Mouse (Mus musculus): ENCODE measurements around the gene C130050O18Rik. TPM values are rescaled to one million over a fixed set of nuclear protein-coding genes. Genes with fewer than 3 reads are reported as not detected.
"Not testable (repeated sequence)": the region's sequence is repeated elsewhere in the genome, so short reads cannot be mapped to it uniquely, and the experiment has no call there.

Gene C130050O18Rik
- polyA plus RNA-seq, 1 experiment from 2014 or later = 4.6 TPM

DNA sequence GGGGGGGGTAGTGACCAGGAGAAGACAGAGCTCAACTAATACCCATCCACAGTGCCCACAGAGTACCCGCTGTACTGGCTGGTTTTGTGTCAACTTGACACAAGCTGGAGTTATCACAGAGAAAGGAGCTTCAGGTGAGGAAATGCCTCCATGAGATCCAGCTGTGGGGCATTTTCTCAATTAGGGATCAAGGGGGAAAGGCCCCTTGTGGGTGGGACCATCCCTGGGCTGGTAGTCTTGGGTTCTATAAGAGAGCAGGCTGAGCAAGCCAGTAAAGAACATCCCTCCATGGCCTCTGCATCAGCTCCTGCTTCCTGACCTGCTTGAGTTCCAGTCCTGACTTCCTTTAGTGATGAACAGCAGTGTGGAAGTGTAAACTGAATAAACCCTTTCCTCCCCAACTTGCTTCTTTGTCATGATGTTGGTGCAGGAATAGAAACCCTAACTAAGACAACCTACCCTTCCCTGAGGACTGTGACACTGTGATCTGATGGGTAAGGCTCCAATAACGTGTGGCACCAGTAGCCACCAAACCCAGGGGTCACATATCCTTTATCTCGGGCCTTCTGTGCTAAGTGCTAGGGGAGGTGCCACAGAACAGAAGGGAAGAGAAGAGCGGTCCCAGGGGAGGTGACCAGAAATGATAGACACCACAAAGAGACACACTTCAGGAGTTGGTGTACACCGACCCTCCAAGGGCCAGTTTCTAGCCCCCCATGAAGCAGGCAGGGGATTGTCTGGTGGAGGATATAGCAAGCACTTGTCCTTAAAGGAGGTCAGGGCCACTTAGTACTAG is 14.6 kb upstream of the C130050O18Rik start:
- WGBS = 76% methylated on average over 5 of the region's 5 CpGs
- H3K27ac ChIP-seq (replicated peaks); H3K4me3 ChIP-seq (replicated peaks); H3K27me3 ChIP-seq; H3K36me3 ChIP-seq; H3K9ac ChIP-seq; ATAC-seq (ENCODE audit: insufficient number of reproducible peaks, low FRiP score, low TSS enrichment, low read depth); H3K4me2 ChIP-seq (replicated peaks); H3K9me3 ChIP-seq (replicated peaks): not testable (repeated sequence)
- H3K4me1 ChIP-seq = peaks cover 40% of the 10 kb centered on the region

DNA sequence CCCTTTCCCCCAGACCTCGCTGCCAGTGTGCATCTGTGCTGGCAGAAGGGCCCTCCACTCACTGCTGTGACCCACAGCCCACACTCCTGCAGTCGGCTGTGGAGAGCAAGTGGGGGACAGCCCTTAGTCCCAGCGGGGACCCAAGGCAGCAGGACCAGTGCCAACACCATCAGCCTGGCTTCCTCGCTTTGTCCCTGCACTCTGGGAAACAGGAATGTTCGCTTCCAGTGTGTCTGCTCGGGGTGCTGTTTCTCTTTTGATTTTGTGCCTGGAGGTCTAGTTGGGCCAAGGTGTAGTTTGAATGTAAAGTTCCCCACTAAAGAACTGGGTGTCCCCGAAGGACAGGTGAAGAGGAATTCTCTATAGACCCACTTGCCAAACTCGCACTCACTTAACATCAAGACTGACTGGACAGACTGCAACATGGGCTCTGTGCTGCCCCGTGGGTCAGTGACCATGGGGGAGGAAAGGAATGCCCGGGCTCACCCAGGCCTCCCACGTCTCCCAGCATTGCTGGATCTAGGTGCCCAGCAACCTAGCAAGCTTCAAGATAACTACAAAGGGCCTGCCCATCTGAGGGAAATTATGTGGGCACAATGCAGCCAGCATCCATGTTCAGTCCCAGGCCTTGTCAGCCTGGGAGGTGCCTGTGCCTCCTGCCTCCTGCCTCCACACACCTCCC is 13.6 kb upstream of the C130050O18Rik start:
- WGBS = 73% methylated on average over 11 of the region's 11 CpGs
- H3K9ac ChIP-seq = no peak overlapping the region
- H3K27me3 ChIP-seq = no peaks in the 10 kb centered on the region
- H3K4me3 ChIP-seq (replicated peaks) = no peak overlapping the region
- H3K36me3 ChIP-seq = no peaks in the 10 kb centered on the region; the same call in 1 of the 2 replicates
- peaks cover 40% of the 10 kb centered on the region for H3K4me1 ChIP-seq
- no peak overlapping the region for H3K4me2 ChIP-seq (replicated peaks)
- no peaks in the 10 kb centered on the region for H3K9me3 ChIP-seq (replicated peaks)
- no peak for ATAC-seq (ENCODE audit: insufficient number of reproducible peaks, low FRiP score, low TSS enrichment, low read depth)
- no peak overlapping the region for H3K27ac ChIP-seq (replicated peaks)

DNA sequence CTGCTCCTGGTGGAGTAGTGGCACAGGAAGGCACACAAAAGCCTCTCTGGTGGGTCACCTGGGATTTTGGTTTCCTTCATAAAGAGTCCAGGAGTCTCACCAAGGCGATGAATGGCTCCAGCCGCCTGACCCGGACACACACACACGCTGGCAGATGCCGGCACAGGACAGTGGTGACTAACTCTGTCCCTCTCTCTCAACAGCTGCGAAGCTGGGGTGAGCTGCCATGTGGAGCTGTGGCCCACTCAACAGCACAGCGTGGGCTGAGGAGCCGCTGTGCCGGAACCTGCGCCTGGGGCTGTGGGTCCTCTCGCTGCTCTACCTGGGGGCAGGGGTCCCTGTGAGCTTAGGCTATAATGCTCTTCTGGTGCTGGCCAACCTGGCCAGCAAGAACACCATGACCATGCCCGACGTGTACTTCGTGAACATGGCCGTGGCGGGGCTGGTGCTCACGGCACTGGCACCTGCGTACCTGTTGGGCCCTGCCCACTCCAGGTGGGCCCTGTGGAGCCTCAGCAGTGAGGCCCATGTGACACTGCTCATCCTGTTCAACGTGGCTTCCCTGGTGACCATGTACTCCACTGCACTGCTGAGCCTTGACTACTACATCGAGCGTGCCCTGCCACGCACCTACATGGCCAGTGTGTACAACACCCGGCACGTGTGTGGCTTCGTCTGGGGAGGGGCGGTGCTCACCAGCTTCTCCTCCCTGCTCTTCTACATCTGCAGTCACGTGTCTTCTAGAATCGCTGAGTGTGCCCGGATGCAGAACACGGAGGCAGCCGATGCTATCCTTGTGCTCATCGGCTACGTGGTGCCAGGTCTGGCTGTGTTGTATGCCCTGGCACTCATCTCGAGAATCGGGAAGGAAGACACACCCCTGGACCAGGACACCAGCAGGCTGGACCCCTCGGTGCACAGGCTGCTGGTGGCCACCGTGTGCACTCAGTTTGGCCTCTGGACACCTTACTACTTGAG is 12.6 kb upstream of the C130050O18Rik start:
- peaks cover 38% of the 10 kb centered on the region for H3K4me1 ChIP-seq
- no peak for ATAC-seq (ENCODE audit: insufficient number of reproducible peaks, low FRiP score, low TSS enrichment, low read depth)
- no peaks in the 10 kb centered on the region for H3K27me3 ChIP-seq
- no peak overlapping the region for H3K27ac ChIP-seq (replicated peaks)
- no peak overlapping the region for H3K9ac ChIP-seq
- H3K4me2 ChIP-seq (replicated peaks) = no peak overlapping the region
- H3K9me3 ChIP-seq (replicated peaks) = no peaks in the 10 kb centered on the region
- no peak overlapping the region for H3K4me3 ChIP-seq (replicated peaks)
- no peaks in the 10 kb centered on the region; the same call in 1 of the 2 replicates for H3K36me3 ChIP-seq
- 91% methylated on average over 37 of the region's 37 CpGs for WGBS

DNA sequence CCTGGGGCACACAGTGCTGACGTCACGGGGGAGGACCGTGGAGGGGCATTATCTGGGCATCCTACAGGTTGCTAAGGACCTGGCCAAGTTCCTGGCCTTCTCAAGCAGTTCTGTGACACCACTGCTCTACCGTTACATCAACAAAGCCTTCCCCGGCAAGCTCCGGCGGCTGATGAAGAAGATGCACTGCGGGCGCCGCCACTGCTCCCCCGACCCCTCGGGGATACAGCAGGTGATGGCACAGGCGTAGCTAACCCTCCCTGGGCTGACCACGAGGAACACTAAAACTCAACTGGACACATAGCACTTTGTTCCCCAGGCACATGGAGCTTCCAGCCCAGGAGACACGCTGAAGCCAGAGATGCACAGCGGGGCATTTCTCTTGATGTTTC is 11.9 kb upstream of the C130050O18Rik start:
- Histone ChIP-seq H3K4me1 (peaks cover 34% of the 10 kb centered on the region), H3K4me2 (replicated peaks) (no peak overlapping the region), H3K9ac (no peak overlapping the region), H3K4me3 (replicated peaks) (no peak overlapping the region), H3K27ac (replicated peaks) (no peak overlapping the region), H3K9me3 (replicated peaks) (no peaks in the 10 kb centered on the region), H3K36me3 (no peaks in the 10 kb centered on the region; the same call in 1 of the 2 replicates), H3K27me3 (no peaks in the 10 kb centered on the region)
- ATAC-seq (ENCODE audit: insufficient number of reproducible peaks, low FRiP score, low TSS enrichment, low read depth) = no peak
- 87% methylated on average over 16 of the region's 16 CpGs for WGBS

DNA sequence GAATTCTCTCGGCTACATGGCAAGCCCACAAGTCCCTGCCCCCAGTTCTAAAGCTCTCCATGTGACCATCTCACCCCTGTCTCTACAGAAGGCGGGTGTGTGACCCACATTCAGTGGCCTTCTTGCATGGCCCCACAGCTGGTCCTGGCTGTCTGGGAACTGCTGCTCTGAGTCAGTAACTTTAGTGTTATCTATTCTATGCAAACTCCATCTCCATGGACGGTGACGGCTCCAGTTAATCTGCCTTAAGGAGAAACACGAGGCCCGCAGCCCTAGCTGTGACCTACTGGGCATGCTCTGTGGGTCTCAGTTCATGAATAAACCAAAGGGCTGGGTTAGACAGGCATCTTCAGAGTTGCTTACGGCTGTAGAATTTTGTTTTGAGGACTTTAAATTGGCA is 10.7 kb upstream of the C130050O18Rik start:
- no peaks in the 10 kb centered on the region for H3K27me3 ChIP-seq
- no peak for ATAC-seq (ENCODE audit: insufficient number of reproducible peaks, low FRiP score, low TSS enrichment, low read depth)
- H3K4me1 ChIP-seq = peaks cover 28% of the 10 kb centered on the region
- no peaks in the 10 kb centered on the region; the same call in 1 of the 2 replicates for H3K36me3 ChIP-seq
- 55% methylated on average over 7 of the region's 7 CpGs for WGBS
- H3K4me3 ChIP-seq (replicated peaks) = no peak overlapping the region
- H3K9me3 ChIP-seq (replicated peaks) = no peaks in the 10 kb centered on the region
- no peak overlapping the region for H3K27ac ChIP-seq (replicated peaks)
- no peak overlapping the region for H3K4me2 ChIP-seq (replicated peaks)
- no peak overlapping the region for H3K9ac ChIP-seq

DNA sequence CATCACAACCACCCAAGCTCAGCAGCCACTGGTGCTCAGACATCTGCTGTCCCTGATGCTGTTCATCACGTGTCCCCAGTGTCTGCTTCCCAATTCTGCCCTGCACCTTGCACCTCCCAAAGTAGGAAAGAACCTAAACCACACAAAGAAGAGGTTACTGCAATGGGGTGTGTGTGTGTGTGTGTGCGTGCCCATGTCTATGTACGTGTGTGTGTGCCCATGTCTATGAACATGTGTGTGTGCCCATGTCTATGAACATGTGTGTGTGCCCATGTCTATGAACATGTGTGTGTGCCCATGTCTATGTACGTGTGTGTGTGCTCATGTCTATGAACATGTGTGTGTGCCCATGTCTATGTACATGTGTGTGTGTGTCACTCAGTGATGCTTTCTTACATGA is 9.6 kb upstream of the C130050O18Rik start:
- no peak overlapping the region for H3K4me2 ChIP-seq (replicated peaks)
- no peak for ATAC-seq (ENCODE audit: insufficient number of reproducible peaks, low FRiP score, low TSS enrichment, low read depth)
- no peaks in the 10 kb centered on the region; the same call in 1 of the 2 replicates for H3K36me3 ChIP-seq
- H3K4me1 ChIP-seq = 0 out of 2 replicates have a peak, but pooled peaks cover 20% of the 10 kb centered on the region
- 91% methylated on average over 4 of the region's 4 CpGs for WGBS
- H3K4me3 ChIP-seq (replicated peaks) = no peak overlapping the region
- no peak overlapping the region for H3K9ac ChIP-seq
- no peaks in the 10 kb centered on the region for H3K9me3 ChIP-seq (replicated peaks)
- no peaks in the 10 kb centered on the region for H3K27me3 ChIP-seq
- no peak overlapping the region for H3K27ac ChIP-seq (replicated peaks)

DNA sequence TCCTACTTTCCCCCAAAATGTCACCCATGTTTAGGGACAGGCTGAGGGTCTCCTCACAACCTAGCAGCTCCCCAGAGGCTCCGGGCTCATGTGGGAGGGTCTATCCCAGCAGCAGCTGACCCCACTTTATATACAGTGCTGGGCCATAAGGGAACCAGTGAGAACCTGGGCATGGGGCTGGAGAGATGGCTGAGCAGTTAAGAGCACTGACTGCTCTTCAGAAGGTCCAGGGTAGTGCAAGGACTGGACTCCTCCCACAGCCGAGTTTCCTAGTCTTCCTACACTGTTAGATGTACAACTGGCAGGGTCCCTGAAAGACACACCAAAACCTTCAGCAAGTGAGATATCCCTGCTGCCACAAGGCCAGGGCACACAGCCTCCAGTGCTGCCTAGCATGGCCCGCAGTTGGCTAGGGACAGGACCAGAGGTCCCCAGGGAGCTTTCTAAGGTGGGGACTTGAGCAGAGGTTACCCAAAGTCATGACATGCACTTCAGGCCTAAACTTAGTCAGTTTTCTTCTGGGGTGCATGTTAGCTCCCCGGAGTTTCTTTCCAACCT is 7.6 kb upstream of the C130050O18Rik start:
- H3K27ac ChIP-seq (replicated peaks) = no peak overlapping the region
- no peaks in the 10 kb centered on the region for H3K27me3 ChIP-seq
- no peaks in the 10 kb centered on the region; the same call in 1 of the 2 replicates for H3K36me3 ChIP-seq
- 0 out of 2 replicates have a peak, but pooled peaks cover 7% of the 10 kb centered on the region for H3K4me1 ChIP-seq
- H3K4me2 ChIP-seq (replicated peaks) = no peak overlapping the region
- no peak overlapping the region for H3K4me3 ChIP-seq (replicated peaks)
- ATAC-seq (ENCODE audit: insufficient number of reproducible peaks, low FRiP score, low TSS enrichment, low read depth) = no peak
- 89% methylated on average over 4 of the region's 4 CpGs for WGBS
- no peaks in the 10 kb centered on the region for H3K9me3 ChIP-seq (replicated peaks)
- H3K9ac ChIP-seq = no peak overlapping the region

DNA sequence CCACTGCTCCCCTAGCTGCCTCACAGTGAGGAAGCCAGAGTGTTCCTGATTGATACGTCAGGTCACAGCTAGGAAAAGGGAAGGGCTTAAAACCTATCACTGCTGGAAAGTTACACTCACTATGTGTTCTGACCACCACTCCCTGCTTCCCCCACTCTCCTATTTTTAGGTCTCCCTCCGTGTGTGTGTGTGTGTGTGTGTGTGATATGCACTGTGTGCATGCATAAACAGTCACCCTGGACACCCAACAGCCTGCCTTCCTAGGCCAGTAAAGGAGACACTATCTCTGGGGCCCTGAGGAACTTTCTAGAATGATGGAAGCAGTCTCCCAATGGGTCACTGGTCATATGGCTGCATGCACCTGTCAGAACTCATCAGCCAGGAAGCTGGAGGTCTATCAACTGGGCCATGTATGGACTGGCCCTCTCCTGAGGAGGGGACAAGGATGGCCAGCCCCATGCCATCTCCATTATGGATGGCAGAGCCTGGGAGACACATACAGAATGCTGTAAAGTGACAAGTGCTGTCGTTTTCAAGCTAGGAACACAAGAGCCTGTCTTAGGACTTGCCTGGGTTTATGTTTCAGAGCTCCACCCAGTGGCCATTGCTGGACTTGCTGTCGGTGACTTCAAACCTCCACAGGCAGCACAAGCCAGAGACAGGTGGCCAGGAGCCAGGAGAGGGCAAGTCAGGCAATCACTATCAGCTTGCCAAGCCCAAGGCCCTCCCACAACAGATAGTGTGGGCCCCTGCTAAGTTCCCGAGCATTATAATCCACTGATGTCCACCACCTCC is 6.9 kb upstream of the C130050O18Rik start:
- Histone ChIP-seq H3K36me3 (no peaks in the 10 kb centered on the region; the same call in 1 of the 2 replicates), H3K4me2 (replicated peaks) (no peak overlapping the region), H3K4me1 (0 out of 2 replicates have a peak, but pooled peaks cover 7% of the 10 kb centered on the region), H3K27ac (replicated peaks) (no peak overlapping the region), H3K4me3 (replicated peaks) (no peak overlapping the region), H3K9ac (no peak overlapping the region), H3K27me3 (no peaks in the 10 kb centered on the region), H3K9me3 (replicated peaks) (no peaks in the 10 kb centered on the region)
- no peak for ATAC-seq (ENCODE audit: insufficient number of reproducible peaks, low FRiP score, low TSS enrichment, low read depth)
- WGBS = 36% methylated on average over 5 of the region's 5 CpGs

DNA sequence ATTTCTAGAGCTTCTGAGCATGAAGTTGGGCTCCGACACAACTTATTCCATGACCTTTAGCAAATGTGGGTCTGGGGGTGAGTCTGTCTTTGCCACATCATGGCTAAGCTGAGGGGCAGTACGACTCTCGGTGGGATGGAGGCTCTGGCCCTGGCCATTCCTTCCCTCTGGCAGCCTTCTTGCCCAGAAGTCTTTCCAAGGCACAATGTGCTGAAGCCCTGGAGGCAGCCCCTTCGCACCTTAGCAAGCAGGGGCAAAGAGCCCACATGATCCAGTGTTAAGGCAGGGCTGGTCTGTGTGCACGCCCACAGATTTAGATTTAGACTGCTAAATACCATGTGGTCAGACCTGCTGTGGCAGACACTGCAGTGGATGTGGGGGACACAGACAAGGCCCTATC is 6.3 kb upstream of the C130050O18Rik start:
- no peak overlapping the region for H3K4me2 ChIP-seq (replicated peaks)
- WGBS = 73% methylated on average over 5 of the region's 5 CpGs
- H3K36me3 ChIP-seq = no peaks in the 10 kb centered on the region
- no peak overlapping the region for H3K4me3 ChIP-seq (replicated peaks)
- no peaks in the 10 kb centered on the region for H3K9me3 ChIP-seq (replicated peaks)
- H3K27ac ChIP-seq (replicated peaks) = no peak overlapping the region
- no peak overlapping the region for H3K9ac ChIP-seq
- ATAC-seq (ENCODE audit: insufficient number of reproducible peaks, low FRiP score, low TSS enrichment, low read depth) = no peak
- 0 out of 2 replicates have a peak, but pooled peaks cover 7% of the 10 kb centered on the region for H3K4me1 ChIP-seq
- no peaks in the 10 kb centered on the region for H3K27me3 ChIP-seq

DNA sequence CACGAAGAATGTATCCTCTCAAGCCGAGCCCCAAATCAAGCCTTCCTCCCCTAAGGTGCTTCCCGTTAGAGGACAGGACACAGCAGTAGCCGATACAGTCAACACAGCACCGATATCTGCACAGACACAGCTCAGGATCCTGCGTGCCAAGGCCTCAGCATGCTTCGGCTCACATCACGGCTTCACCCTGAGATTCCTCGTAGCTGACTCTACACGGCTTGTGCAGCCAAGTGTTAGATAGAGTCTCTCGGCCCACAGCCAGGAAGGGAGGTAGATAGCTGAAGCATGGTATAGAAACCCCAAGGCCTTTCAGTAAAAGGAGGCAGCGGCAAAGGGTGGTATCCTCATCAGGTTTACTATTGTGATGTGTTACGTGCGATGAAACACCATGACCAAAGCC is 5.1 kb upstream of the C130050O18Rik start:
- H3K27ac ChIP-seq (replicated peaks) = no peak overlapping the region
- no peak overlapping the region for H3K9ac ChIP-seq
- no peak overlapping the region for H3K4me3 ChIP-seq (replicated peaks)
- no peak overlapping the region for H3K4me2 ChIP-seq (replicated peaks)
- 0 out of 2 replicates have a peak, but pooled peaks cover 7% of the 10 kb centered on the region for H3K4me1 ChIP-seq
- no peaks in the 10 kb centered on the region for H3K9me3 ChIP-seq (replicated peaks)
- ATAC-seq (ENCODE audit: insufficient number of reproducible peaks, low FRiP score, low TSS enrichment, low read depth) = no peak
- 90% methylated on average over 14 of the region's 14 CpGs for WGBS
- H3K27me3 ChIP-seq = no peaks in the 10 kb centered on the region
- H3K36me3 ChIP-seq = no peaks in the 10 kb centered on the region

All from embryonic facial prominence, embryonic 15.5 days (tissue).